Mouse (Mus musculus) ES-CJ7 (cell line): ENCODE results near the gene Aoc3.
"Not testable (repeated sequence)": the region's sequence is repeated elsewhere in the genome, so short reads cannot be mapped to it uniquely, and the experiment has no call there.

Source experiments
- DNase-seq: peaks from one replicate; pipeline ENCODE4 v3.0.0; 2011; ENCODE audit warnings: low read depth, low spot score

The Aoc3 gene

GRCm38 (mm10) chr11:101327311-101327710 lies 3.1 kb upstream of the Aoc3 start:
- DNase-seq, result no peak

GRCm38 (mm10) chr11:101328941-101329635 lies 1.3 kb upstream of the Aoc3 start:
- DNase-seq, result no peak

GRCm38 (mm10) chr11:101330961-101331360 lies 556 bp downstream of the Aoc3 start:
- not testable (repeated sequence) for DNase-seq

GRCm38 (mm10) chr11:101332537-101332936 lies 2.1 kb downstream of the Aoc3 start:
- no peak for DNase-seq

GRCm38 (mm10) chr11:101334023-101334422 lies 3.6 kb downstream of the Aoc3 start:
- peak; percentile 47 for DNase-seq

GRCm38 (mm10) chr11:101334516-101334915 lies 4.1 kb downstream of the Aoc3 start:
- peak; percentile 76 for DNase-seq

GRCm38 (mm10) chr11:101335685-101336084 lies 5.3 kb downstream of the Aoc3 start:
- DNase-seq, result peak; percentile 72

GRCm38 (mm10) chr11:101338123-101338760 lies 7.8 kb downstream of the Aoc3 start:
- DNase-seq, result peak; percentile 65

- DNase-seq, result peak; percentile 91
These were observed 16.8 kb downstream of the Aoc3 start for GRCm38 (mm10) chr11:101347083-101347775.

GRCm38 (mm10) chr11:101348774-101349173 lies 18.4 kb downstream of the Aoc3 start:
- no peak for DNase-seq

- DNase-seq, result no peak
These were observed 18.8 kb downstream of the Aoc3 start for GRCm38 (mm10) chr11:101349216-101349615.

GRCm38 (mm10) chr11:101351100-101351720 lies 20.8 kb downstream of the Aoc3 start:
- no peak for DNase-seq

- no peak for DNase-seq
These were observed 21.3 kb downstream of the Aoc3 start for GRCm38 (mm10) chr11:101351721-101352111.

GRCm38 (mm10) chr11:101353436-101353835 lies 23.0 kb downstream of the Aoc3 start:
- no peak for DNase-seq

GRCm38 (mm10) chr11:101354438-101355010 lies 24.1 kb downstream of the Aoc3 start:
- DNase-seq, result no peak

- DNase-seq, result no peak
These were observed 25.5 kb downstream of the Aoc3 start for GRCm38 (mm10) chr11:101355916-101356315.

- no peak for DNase-seq
These were observed 27.2 kb downstream of the Aoc3 start for GRCm38 (mm10) chr11:101357505-101358182.

GRCm38 (mm10) chr11:101359776-101360175 lies 29.4 kb downstream of the Aoc3 start:
- DNase-seq, result no peak

- no peak for DNase-seq
These were observed 30.3 kb downstream of the Aoc3 start for GRCm38 (mm10) chr11:101360651-101361113.

- no peak for DNase-seq
These were observed 34.1 kb downstream of the Aoc3 start for GRCm38 (mm10) chr11:101364531-101364931.

GRCm38 (mm10) chr11:101367326-101367935 lies 37.0 kb downstream of the Aoc3 start, which contains the start of gene G6pc:
Gene G6pc (plus strand): TSS chr11:101367561.
- no peak for DNase-seq
